Mouse (Mus musculus): ENCODE data around the gene Itgax. TPM values are rescaled to one million over a fixed set of nuclear protein-coding genes. Genes with fewer than 3 reads are reported as not detected.
"Not testable (repeated sequence)": the region's sequence is repeated elsewhere in the genome, so short reads cannot be mapped to it uniquely, and the experiment has no call there.

Itgax gene
- polyA plus RNA-seq, 1 experiment from 2014 or later: 0.19 TPM

- H3K4me1 ChIP-seq (ENCODE audit: control insufficient read depth, insufficient read depth, low read length): no peaks in the 10 kb centered on the region
- no peak within 1 kb of the TSS for H3K27ac ChIP-seq (ENCODE audit: low read depth, low read length)
- ATAC-seq (ENCODE audit: low FRiP score) (no peak), DNase-seq (ENCODE audit: low spot score, missing footprints) (no peak)
- no peaks in the 10 kb centered on the region for H3K36me3 ChIP-seq (ENCODE audit: control insufficient read depth, insufficient read depth, low read length)
- no peak within 1 kb of the TSS for H3K9ac ChIP-seq (ENCODE audit: low read length)
- H3K4me3 ChIP-seq (ENCODE audit: low read depth, low read length): no peak within 1 kb of the TSS
- no peaks in the 10 kb centered on the region for H3K9me3 ChIP-seq (ENCODE audit: control insufficient read depth, low read length)
- H3K4me2 ChIP-seq: no peak within 1 kb of the TSS
- no peaks in the 10 kb centered on the region for H3K27me3 ChIP-seq (ENCODE audit: control insufficient read depth, insufficient read depth, low read length)
- 94% methylated on average over 21 of the region's 21 CpGs for WGBS
Measured at GRCm38 (mm10) chr7:128154076-128154475, 24.7 kb downstream of the Itgax start, which contains the start of gene Itgad. TSS of gene Itgad (plus strand) at chr7:128154376.

- Histone ChIP-seq H3K9ac (ENCODE audit: low read length) (no peak overlapping the region), H3K27me3 (ENCODE audit: control insufficient read depth, insufficient read depth, low read length) (no peaks in the 10 kb centered on the region), H3K36me3 (ENCODE audit: control insufficient read depth, insufficient read depth, low read length) (no peaks in the 10 kb centered on the region), H3K4me2 (no peak overlapping the region), H3K4me3 (ENCODE audit: low read depth, low read length) (no peak overlapping the region), H3K4me1 (ENCODE audit: control insufficient read depth, insufficient read depth, low read length) (no peaks in the 10 kb centered on the region), H3K9me3 (ENCODE audit: control insufficient read depth, low read length) (no peaks in the 10 kb centered on the region), H3K27ac (ENCODE audit: low read depth, low read length) (no peak overlapping the region)
- 52% methylated on average over 10 of the region's 10 CpGs for WGBS
- ATAC-seq (ENCODE audit: low FRiP score) (no peak), DNase-seq (ENCODE audit: low spot score, missing footprints) (no peak)
Measured at GRCm38 (mm10) chr7:128154924-128155323, 25.6 kb downstream of the Itgax start.

DNA sequence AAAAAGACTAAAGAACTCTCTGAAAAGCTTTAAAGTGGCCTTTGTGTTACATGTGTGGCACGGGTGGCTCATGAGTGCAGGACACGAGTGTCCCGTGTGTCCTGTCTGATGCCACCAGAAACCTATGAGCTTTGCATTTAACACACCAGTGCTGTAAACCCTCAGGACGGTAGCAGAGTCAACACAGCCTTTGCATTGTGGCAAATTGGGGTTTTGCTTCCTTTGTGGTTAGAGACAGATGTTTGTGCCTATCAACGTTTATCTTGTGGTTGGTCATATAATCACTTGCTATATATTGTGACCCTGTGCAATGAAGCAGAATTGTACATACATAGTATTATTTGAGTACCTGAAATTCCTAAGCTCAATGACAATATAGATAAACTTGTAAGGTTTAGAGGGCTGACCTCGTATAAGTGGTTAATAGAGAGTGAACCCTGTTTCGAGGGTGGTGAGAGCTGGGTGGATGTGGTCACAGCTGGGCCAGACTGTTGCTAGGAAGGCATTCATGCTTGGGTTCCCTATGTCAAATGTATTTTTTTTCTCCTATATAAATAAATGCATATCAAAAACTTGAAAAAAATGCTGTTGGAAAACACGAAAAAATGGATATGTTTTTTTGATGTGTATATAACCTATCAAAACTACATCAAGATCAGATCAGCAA lies 29.5 kb downstream of the Itgax start:
- not testable (repeated sequence) for DNase-seq (ENCODE audit: low spot score, missing footprints); H3K4me2 ChIP-seq; H3K4me1 ChIP-seq (ENCODE audit: control insufficient read depth, insufficient read depth, low read length); H3K27ac ChIP-seq (ENCODE audit: low read depth, low read length); H3K4me3 ChIP-seq (ENCODE audit: low read depth, low read length); H3K36me3 ChIP-seq (ENCODE audit: control insufficient read depth, insufficient read depth, low read length); H3K27me3 ChIP-seq (ENCODE audit: control insufficient read depth, insufficient read depth, low read length); H3K9me3 ChIP-seq (ENCODE audit: control insufficient read depth, low read length); ATAC-seq (ENCODE audit: low FRiP score); H3K9ac ChIP-seq (ENCODE audit: low read length)
- 87% methylated on average over 8 of the region's 8 CpGs for WGBS

DNA sequence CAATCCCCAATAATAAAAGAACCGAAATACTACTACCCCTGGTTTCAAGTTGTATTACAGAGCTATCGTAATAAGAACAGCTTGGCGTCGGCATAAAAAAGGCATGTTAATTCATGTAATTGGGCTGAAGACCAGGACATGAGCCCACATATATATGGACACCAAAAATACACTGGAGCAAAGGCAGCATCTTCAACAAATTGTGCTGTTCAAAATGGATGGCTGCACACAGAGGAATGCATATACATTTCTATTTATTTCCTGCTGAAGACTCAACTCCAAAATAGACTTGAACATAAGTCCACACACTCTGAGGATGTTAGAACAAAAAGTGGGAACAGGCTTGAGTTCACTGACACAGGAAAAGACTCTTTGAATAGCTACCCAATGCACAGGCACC lies 34.7 kb downstream of the Itgax start:
- H3K36me3 ChIP-seq (ENCODE audit: control insufficient read depth, insufficient read depth, low read length): no peaks in the 10 kb centered on the region
- no peaks in the 10 kb centered on the region for H3K27me3 ChIP-seq (ENCODE audit: control insufficient read depth, insufficient read depth, low read length)
- H3K9ac ChIP-seq (ENCODE audit: low read length): no peak overlapping the region
- no peak overlapping the region for H3K4me3 ChIP-seq (ENCODE audit: low read depth, low read length)
- H3K4me2 ChIP-seq: no peak overlapping the region
- H3K9me3 ChIP-seq (ENCODE audit: control insufficient read depth, low read length): no peaks in the 10 kb centered on the region
- DNase-seq (ENCODE audit: low spot score, missing footprints) (no peak), ATAC-seq (ENCODE audit: low FRiP score) (no peak)
- 93% methylated on average over 4 of the region's 4 CpGs for WGBS
- H3K27ac ChIP-seq (ENCODE audit: low read depth, low read length): no peak overlapping the region
- no peaks in the 10 kb centered on the region for H3K4me1 ChIP-seq (ENCODE audit: control insufficient read depth, insufficient read depth, low read length)

DNA sequence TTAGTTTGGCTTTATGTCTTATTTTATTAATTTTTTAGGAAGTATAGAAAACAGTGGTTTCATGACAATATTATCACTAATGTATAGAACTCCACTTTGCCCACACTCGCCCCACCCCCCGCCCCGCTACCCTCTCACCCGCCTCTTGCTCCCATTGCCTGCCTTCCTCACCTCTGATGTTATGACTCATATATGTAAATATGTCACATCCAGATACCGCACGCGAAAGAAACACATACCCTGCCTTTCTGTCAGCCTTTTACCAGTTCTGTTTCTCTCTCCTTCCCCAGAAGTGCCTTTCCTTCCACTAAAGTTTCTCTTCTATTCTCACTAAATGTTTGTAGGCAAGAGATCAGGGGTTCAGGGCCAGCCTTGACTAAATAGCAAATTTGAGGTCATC lies 37.0 kb downstream of the Itgax start:
- Histone ChIP-seq H3K4me2 (no peak overlapping the region), H3K36me3 (ENCODE audit: control insufficient read depth, insufficient read depth, low read length) (no peaks in the 10 kb centered on the region), H3K27ac (ENCODE audit: low read depth, low read length) (no peak overlapping the region), H3K4me1 (ENCODE audit: control insufficient read depth, insufficient read depth, low read length) (no peaks in the 10 kb centered on the region), H3K4me3 (ENCODE audit: low read depth, low read length) (no peak overlapping the region), H3K9me3 (ENCODE audit: control insufficient read depth, low read length) (no peaks in the 10 kb centered on the region), H3K9ac (ENCODE audit: low read length) (no peak overlapping the region), H3K27me3 (ENCODE audit: control insufficient read depth, insufficient read depth, low read length) (no peaks in the 10 kb centered on the region)
- WGBS: 93% methylated on average over 7 of the region's 7 CpGs
- DNase-seq (ENCODE audit: low spot score, missing footprints) (no peak), ATAC-seq (ENCODE audit: low FRiP score) (no peak)

DNA sequence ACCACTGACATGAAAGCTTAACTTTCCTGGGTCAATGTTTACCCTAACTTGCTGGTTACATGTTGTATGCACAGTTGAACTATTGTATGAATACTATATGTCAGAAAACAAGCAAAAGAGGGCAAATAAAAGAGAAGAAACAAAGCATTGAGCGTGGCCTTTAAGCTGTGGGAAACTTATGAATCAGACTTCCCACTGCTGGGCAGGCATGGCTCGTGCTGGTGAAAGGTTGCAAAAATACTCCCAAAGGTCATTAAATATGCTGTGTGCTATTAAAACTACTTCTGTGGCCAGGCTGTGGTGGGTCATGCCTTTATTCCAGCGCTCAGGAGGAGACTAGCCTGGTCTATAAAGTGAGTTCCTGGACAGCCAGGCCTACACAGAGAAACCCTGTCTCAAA lies 40.6 kb downstream of the Itgax start:
- H3K9me3 ChIP-seq (ENCODE audit: control insufficient read depth, low read length): no peaks in the 10 kb centered on the region
- H3K27me3 ChIP-seq (ENCODE audit: control insufficient read depth, insufficient read depth, low read length): no peaks in the 10 kb centered on the region
- H3K4me1 ChIP-seq (ENCODE audit: control insufficient read depth, insufficient read depth, low read length): no peaks in the 10 kb centered on the region
- H3K36me3 ChIP-seq (ENCODE audit: control insufficient read depth, insufficient read depth, low read length): no peaks in the 10 kb centered on the region
- no peak overlapping the region for H3K4me2 ChIP-seq
- 81% methylated on average over 3 of the region's 3 CpGs for WGBS
- H3K4me3 ChIP-seq (ENCODE audit: low read depth, low read length): no peak overlapping the region
- no peak overlapping the region for H3K27ac ChIP-seq (ENCODE audit: low read depth, low read length)
- no peak for DNase-seq (ENCODE audit: low spot score, missing footprints)
- no peak for ATAC-seq (ENCODE audit: low FRiP score)
- H3K9ac ChIP-seq (ENCODE audit: low read length): no peak overlapping the region

DNA sequence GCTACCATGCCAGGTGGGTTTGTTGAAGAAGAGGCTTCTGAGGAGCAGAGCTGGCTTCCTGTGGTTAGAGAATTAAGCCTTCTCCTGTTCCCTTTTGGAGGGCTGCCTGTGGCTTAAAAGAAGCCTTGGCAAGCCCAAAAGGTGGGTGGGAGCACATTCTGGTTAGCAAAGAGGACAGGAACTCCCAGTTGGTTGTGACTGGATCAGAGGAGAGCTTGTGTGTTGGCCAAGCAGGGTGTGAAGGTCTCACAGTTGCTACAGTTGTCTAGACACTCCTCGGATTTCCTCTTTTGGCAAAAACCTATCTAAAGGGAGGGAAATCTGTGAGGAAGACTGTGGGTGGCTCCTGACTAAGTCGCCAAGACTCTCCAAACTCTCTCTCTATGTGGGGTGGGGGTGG lies 49.0 kb downstream of the Itgax start:
- Histone ChIP-seq H3K4me3 (ENCODE audit: low read depth, low read length) (no peak overlapping the region), H3K4me2 (no peak overlapping the region), H3K27me3 (ENCODE audit: control insufficient read depth, insufficient read depth, low read length) (no peaks in the 10 kb centered on the region), H3K4me1 (ENCODE audit: control insufficient read depth, insufficient read depth, low read length) (no peaks in the 10 kb centered on the region), H3K9ac (ENCODE audit: low read length) (no peak overlapping the region), H3K27ac (ENCODE audit: low read depth, low read length) (no peak overlapping the region), H3K9me3 (ENCODE audit: control insufficient read depth, low read length) (no peaks in the 10 kb centered on the region), H3K36me3 (ENCODE audit: control insufficient read depth, insufficient read depth, low read length) (no peaks in the 10 kb centered on the region)
- DNase-seq (ENCODE audit: low spot score, missing footprints) (no peak), ATAC-seq (ENCODE audit: low FRiP score) (no peak)
- 64% methylated on average over 2 of the region's 2 CpGs for WGBS

GRCm38 (mm10) chr7:128180126-128180525 lies 50.8 kb downstream of the Itgax start:
- Histone ChIP-seq H3K4me1 (ENCODE audit: control insufficient read depth, insufficient read depth, low read length) (no peaks in the 10 kb centered on the region), H3K9ac (ENCODE audit: low read length) (no peak overlapping the region), H3K4me3 (ENCODE audit: low read depth, low read length) (no peak overlapping the region), H3K27ac (ENCODE audit: low read depth, low read length) (no peak overlapping the region), H3K9me3 (ENCODE audit: control insufficient read depth, low read length) (no peaks in the 10 kb centered on the region), H3K36me3 (ENCODE audit: control insufficient read depth, insufficient read depth, low read length) (no peaks in the 10 kb centered on the region), H3K27me3 (ENCODE audit: control insufficient read depth, insufficient read depth, low read length) (no peaks in the 10 kb centered on the region), H3K4me2 (no peak overlapping the region)
- WGBS: 83% methylated on average over 7 of the region's 7 CpGs
- ATAC-seq (ENCODE audit: low FRiP score) (no peak), DNase-seq (ENCODE audit: low spot score, missing footprints) (no peak)

- DNase-seq (ENCODE audit: low spot score, missing footprints): no peak
- no peaks in the 10 kb centered on the region for H3K4me1 ChIP-seq (ENCODE audit: control insufficient read depth, insufficient read depth, low read length)
- no peaks in the 10 kb centered on the region for H3K9me3 ChIP-seq (ENCODE audit: control insufficient read depth, low read length)
- H3K27ac ChIP-seq (ENCODE audit: low read depth, low read length): no peak overlapping the region
- WGBS: 79% methylated on average over 6 of the region's 6 CpGs
- H3K9ac ChIP-seq (ENCODE audit: low read length): no peak overlapping the region
- no peaks in the 10 kb centered on the region for H3K27me3 ChIP-seq (ENCODE audit: control insufficient read depth, insufficient read depth, low read length)
- H3K36me3 ChIP-seq (ENCODE audit: control insufficient read depth, insufficient read depth, low read length): no peaks in the 10 kb centered on the region
- H3K4me2 ChIP-seq: no peak overlapping the region
- no peak overlapping the region for H3K4me3 ChIP-seq (ENCODE audit: low read depth, low read length)
- no peak for ATAC-seq (ENCODE audit: low FRiP score)
Measured at GRCm38 (mm10) chr7:128180546-128180945, 51.2 kb downstream of the Itgax start.

All from midbrain, embryonic 11.5 days (tissue).